Mouse (Mus musculus) spleen, embryonic (tissue): ENCODE data around the gene Ikzf4.

Experiments used
- CTCF ChIA-PET: fragments of 350-600 bp; sonication (Branson Sonifier 250); formaldehyde crosslinking; loops from one replicate; lab custom pipeline; 2022; lab: Charles Lee

The Ikzf4 gene

DNA sequence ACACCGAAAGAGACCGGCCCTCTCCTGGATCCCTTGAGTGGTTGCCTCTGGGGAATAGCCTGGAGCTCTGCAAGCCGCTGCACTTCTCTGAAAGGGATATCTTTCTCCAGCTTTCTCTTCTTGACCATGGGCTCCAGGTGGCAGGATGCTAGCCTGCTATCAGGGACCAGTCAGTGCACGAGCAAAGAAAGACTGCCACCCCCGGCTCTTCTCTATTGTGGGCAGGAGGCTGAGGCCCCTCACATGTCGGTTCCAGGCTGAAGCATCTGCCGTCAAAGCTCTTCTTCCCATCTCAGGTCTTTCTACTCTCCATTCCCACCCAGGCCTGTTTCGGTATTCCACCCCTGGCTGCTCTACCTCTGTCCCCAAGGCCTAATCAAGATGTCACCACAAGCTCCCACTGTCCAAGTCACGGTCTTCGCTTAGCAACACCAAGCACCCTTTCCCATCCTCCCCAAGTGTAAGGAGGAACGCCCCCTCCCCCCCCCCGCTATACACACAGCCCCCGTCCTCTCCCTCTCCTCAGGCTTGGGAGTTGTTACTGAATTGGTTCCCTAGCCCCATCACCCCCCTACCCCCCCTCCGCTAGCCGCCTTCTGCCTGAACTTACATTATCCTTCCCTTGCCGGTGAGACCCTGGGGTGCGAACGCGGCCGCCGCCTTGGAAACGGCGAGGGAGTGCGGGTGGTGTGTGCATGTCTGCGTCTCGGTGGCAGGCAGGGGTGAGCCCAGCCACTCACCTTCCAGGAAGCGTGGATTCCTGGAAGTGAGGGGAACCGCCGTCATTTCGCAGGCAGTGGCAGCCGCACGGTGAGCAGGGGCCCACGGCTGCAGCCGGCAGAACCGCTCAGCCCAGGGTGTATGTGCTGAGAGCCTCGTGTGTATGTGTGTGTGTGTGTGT, at the start of gene Ikzf4:
Gene Ikzf4 (minus strand): TSS at position 881 of the 901 bp plus-strand sequence.
- CTCF ChIA-PET, result interaction anchor here (0.7 kb wide), 1 partner anchor 33 kb away, joined by 3 read pairs; no protein-coding TSS in a partner anchor

DNA sequence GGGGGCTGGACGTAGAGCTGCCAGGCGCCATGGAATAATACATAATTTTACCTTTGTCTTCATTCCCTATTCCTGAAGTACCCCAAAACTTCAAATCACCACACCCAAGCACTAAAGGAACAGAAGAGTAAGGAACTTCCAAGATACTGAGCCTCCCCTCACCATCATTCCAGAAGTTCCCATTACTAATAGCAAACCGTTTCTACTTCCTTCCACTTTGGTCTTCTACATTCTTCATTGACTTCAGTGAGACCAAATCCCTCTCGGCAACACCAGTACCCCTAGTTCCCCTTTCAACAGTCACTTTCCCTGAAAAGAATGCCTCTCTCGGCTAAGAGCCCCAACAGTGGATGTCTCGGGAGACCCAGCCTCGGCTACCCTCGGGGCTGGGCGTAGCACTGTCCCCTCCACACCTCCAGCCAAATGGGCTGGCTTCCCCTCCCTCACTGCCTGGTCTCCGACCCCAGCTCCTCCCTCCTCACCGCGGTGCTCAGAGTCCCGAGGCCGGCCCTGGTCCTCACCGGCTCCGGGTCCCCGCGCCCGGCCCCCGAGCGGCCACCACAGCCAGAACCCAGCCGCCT, 49.7 kb upstream of the Ikzf4 start:
- CTCF ChIA-PET, result interaction anchor here (0.7 kb wide), 1 partner anchor 48 kb away, joined by 3 read pairs; no protein-coding TSS in a partner anchor

DNA sequence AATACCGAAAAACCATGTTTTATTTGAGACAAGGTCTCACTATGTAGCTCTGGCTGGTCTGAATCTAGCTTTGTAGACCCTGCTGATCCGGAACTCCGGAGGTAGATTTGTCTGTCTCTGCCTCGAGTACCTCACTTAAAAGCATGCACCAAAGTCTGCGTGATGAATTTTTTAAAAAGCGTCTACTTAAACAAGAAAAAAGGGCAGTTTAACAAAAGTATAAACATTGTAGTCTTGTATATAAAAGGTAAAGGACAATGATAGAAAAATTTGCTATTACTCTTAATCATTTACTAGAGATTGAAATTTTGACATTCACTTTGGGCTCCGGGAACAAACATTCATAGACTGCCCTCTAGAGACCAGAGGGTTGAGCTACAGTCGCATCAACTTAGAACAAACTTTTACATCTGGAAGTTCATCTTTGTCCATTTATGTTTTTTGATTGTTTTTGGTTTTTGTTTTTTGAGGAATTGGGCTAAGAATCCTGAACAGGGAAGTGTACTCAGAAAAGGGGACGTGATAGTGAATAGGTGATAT, 28.7 kb upstream of the Ikzf4 start:
- CTCF ChIA-PET, result no interaction called here

DNA sequence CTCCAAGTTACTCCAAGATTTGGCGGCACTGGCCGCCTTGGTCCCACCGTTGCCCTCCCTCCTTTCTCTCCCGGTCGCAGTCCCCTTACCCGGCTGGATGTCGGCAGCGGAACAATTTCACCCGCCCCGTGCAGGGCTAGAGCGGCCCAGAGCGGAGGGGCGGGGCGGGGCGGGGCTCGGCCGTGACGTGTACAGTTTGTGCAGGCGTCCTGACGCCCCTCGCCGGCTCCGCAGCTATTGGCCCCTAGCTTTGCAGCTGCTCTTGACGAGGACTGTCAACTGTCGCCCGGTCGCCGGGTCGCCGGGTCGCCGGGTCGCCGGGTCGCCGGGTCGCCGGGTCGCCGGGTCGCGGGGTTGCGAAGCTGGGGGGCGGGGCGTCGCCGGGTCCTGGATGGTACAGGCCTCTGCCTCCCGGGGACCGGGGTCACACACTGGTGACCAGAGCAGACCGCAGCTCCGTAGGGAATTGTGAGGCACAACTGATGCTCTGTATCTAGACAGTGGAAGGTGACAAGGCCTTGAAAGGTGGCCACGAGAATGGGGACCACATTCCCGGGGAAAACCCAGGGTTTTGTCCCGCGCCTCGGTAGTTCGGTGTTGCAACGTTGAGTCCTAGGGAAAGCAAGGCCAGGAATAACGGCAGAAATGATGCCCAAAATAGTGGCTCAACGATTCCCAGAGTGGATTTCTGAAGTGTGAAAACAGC, 28.1 kb upstream of the Ikzf4 start, which contains the start of gene Suox:
Gene Suox (minus strand): TSS at position 311 of the 706 bp plus-strand sequence.
- CTCF ChIA-PET, result no interaction called here

DNA sequence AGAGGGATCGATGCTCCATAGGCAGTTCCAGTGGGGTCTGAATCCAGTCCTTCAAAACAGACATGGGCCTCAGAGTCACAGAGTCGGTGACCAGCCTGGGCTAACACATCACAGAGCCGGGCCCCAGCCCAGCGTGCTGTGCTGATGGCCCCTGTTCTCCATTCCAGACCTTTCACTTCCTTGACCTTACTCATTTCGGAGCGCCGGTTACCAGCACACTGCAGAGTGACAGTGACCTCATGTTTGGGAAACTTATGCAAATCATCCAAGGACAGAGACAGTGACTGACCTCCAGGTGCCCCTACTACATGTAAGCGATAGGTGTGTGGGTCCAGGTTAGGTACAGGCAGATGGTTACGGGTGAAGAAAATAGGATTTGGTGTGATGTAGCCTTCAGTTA, 25.4 kb upstream of the Ikzf4 start:
- CTCF ChIA-PET, result no interaction called here

DNA sequence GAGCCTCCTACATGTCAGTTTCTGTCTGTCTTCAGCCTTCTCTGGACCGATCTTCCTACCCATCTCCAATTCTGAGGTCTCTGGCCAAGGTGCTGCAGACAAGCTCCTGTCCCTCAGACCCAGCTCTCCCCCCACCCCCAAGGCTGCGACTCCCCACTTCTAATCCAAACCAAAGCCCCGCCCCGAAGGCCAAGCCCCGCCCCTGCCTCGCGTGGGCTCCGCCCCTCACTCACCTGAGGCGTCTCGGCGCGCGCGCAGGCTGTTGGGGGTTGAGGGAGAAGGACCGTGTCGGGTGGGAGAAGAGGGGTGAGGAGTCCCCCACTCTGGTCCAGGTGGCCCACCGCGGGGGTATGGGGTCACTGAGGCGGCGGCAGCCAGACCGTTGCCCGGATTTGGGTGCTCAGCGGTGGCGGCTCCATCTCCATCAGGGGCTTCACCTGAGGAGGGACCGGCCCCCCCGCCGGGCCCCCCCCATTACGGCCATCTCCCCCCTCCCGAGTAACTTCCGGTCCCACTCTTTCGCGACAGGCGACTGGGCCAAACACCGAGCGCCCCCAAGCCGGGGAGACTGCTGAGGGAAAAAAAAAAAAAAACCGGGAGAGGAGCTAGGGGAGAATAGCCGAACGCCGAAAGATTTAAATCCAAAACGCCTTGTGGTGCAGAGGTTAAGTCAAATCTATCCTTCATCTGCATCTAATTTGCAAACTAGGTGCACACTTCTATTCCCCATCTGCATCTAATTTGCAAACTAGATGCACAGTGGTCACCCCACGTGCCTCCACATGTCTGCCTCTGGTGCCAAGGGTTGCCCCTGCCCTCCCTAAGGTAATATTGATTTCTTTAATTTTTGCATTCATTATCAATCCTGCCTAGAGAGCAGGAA, 23.2 kb upstream of the Ikzf4 start:
- CTCF ChIA-PET, result interaction anchor here (0.6 kb wide), 1 partner anchor 157 kb away, joined by 5 read pairs; no protein-coding TSS in a partner anchor

DNA sequence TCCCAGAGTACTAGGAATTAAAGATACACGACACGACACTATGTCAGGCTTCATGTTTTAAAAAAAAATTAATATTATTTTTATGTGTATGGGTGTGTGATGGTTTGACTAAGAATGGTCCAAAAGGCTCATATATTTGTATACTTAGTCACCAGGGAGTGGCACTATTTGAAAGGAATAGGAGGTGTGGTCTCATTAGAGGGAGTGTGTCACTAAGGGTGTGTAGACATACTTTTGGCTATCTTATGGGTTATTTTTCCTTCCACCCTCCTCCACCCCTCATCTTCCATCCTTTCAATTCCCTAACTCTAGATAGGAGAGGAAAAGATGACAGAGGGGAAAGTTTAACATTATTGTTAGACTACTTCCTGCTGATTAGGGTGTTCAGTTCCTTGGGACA, 20.0 kb upstream of the Ikzf4 start:
- CTCF ChIA-PET, result no interaction called here

DNA sequence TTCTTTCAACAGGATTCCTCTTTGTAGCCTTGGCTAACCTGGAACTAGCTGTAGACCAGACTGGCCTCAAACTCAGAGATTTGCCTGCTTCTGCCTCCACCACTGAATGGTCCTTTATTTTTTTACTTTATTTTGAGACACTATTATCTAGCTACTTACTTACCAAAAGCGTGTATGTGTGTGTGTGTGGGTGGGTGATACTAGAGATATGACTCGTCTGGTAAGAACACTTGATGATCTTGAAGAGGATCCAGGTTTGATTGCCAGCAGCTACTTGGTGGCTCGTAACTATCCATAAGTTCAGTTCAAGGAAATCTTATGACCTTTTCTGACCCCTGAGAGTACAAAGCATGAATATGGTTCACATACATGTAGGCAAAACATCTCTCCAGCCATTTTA, 19.5 kb upstream of the Ikzf4 start:
- CTCF ChIA-PET, result interaction anchor here (0.7 kb wide), 1 partner anchor 1329 kb away, joined by 3 read pairs; no protein-coding TSS in a partner anchor

DNA sequence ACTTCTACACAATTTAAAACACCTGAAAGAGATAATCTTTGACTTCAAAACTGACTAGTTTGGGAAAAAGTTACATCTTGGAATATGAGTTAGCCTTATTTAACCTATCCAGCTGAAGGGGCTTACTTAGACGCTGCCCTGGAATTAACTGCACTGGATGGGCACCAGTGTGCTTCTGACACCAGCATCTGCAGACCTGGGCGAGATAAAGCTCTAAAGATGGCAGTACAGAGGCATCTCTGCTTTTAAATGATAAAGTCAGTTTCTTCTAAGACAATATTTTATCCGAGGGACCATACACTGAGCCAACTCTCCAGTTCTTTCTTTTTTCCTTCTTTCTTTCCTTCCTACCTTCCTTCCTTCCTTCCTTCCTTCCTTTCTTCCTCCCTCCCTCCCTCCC, 19.0 kb upstream of the Ikzf4 start:
- CTCF ChIA-PET, result interaction anchor here (0.7 kb wide), 1 partner anchor 1329 kb away, joined by 3 read pairs; no protein-coding TSS in a partner anchor

DNA sequence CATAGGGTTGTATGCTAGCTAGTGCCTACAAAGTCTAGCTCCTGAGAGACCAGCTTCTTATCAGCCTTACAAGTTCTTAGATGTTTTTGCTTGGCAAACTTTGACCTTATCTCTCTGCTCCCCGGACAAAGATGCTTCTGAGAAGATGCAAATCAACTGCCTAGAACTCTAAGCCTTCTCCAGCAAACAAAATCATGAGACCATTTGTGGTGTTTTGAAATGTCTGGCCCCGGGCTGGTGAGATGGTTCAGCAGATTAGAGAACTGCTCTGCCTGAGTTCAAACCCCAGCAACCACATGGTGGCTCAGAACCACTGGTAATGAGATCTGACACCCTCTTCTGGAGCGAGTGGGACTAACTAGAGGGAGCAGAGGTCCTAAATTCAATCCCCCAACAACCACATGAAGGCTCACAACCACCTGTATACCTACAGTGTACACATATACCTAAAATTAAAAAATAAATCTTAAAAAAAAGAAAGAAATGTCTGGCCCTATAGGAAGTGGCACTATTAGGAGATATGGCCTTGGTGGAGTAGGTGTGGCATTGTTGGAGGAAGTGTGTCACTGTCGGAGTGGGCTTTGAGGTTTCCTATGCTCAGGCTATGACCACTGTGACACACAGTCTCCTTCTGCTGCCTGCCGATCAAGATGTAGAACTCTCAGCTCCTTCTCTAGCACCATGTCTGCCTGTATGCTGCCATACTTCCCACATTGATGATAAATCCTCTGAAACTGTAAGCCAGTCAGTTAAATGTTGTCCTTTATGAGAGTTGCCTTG, 17.8 kb upstream of the Ikzf4 start:
- CTCF ChIA-PET, result interaction anchor here (0.5 to 1.0 kb wide), 2 partner anchors 16 to 117 kb away, joined by 3 to 6 read pairs; partner anchors contain the start of gene Zc3h10

DNA sequence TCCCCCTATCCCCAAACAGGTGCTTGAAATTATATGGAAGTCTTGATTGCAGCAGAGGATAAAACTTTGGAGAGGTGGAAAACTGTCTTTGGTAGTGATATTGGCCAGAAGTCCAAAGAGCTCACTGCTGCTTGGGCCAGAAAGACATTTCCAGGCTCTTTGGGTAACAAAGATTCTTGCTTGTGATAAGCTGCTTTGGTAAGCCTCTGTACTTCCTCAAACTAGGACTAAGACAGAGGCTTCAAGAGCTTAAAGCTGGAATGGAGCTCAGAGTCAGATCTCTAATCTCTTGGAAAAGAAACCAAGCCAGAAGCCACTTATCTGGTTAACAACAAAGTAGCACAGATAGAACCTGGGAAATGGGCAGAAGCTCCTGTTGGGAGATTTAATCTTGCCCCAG, 16.7 kb upstream of the Ikzf4 start:
- CTCF ChIA-PET, result interaction anchor here (1.0 kb wide), 1 partner anchor 17 kb away, joined by 3 read pairs; no protein-coding TSS in a partner anchor

DNA sequence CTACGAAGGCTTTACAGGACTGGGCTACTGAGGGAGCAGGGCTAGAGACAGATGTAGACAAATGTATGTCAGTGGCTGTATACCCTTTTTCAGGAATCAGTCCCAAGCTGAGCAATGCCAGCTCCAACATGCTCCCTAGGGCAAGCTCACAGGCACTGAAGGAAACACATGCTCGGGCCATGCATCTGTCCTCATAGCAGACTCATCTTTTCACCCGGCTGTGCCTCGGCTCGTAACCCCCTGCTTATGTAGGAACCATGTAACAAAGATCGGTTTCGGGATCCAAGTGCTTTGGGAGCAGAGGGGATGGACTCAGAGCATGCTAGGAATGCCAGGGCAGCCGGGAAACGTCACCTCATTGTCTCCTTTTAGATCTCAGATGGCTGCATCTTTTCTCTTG, 13.7 kb upstream of the Ikzf4 start:
- CTCF ChIA-PET, result interaction anchor here (0.6 kb wide), 1 partner anchor 1639 kb away, joined by 3 read pairs; no protein-coding TSS in a partner anchor

DNA sequence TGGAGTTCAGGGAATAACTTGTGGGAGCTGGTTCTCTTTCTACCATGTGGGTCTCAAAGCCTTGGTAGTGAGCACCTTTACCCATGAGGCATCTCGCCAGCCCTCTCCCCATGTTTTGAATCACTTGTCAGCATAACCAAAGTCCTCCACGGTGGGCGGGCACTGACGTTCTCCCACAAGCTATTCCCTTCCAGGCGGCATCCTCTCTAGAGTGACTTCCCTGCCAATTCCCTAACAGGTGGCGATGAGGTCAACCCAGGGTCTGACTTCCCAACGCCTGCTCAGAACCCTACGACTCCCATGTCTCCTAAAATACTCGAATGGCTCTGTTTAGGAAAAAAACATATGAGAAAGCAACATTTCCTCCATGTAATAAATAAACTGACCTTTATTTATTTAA, 12.1 kb upstream of the Ikzf4 start:
- CTCF ChIA-PET, result no interaction called here

DNA sequence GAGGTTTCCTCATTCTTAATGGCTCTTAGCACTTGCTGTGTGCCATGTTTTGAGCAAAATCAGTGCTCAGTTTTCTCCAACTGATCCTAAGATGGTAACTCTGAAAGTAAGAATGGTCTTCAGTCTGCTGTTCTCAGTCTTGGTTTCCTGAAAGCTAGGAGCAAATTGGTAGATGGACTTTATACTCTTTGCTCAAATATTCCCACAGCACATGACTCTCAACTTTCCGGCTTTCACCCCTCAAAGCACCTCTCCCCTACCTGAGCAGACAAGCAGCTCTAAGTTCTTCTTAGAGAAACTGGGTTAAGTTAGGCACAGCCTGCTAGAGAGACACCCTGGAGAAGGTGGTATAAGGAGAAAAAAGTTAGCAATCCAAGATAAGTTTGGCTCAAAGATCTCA, 10.9 kb upstream of the Ikzf4 start:
- CTCF ChIA-PET, result interaction anchor here (0.6 to 0.8 kb wide), 2 partner anchors 125 to 1146 kb away, joined by 3 to 6 read pairs; no protein-coding TSS in a partner anchor

DNA sequence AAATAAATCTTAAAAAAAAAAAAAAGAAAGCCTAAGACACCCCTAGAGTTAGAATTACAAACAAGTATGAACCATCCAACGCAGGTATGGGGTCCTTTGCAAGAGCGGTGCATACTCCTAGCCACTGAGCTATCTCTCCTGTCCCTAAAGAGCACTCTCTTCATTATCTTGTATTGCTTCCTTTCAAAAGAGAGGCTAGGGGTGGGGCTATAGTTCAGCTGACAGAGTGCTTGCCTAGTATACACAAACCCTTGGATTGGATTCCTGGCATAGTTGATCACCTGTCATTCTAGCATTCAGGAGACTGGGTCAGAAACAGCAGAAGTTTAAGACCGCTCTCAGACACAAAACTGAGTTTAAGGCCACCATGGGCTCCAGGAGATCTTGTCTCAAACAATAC, 9.5 kb upstream of the Ikzf4 start:
- CTCF ChIA-PET, result no interaction called here

DNA sequence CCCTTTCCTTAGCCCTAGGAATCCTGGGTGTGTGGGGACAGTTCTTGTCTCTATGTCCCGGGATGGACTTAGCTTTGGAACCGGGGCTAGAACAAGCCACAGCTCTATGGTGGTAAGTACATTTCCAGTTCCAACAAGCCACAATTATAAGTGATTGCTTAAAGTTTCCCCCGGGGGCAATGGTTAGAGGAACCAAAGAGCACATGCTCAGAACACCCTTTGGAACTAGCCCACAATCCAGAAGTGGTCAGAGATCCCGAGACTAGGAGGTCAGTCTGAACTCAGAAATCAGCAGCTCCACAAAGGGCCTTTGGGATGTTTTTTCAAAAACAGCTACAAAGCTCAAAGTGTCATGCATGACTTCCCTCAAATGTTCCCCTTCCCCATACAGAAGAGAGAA, 8.1 kb upstream of the Ikzf4 start:
- CTCF ChIA-PET, result no interaction called here

DNA sequence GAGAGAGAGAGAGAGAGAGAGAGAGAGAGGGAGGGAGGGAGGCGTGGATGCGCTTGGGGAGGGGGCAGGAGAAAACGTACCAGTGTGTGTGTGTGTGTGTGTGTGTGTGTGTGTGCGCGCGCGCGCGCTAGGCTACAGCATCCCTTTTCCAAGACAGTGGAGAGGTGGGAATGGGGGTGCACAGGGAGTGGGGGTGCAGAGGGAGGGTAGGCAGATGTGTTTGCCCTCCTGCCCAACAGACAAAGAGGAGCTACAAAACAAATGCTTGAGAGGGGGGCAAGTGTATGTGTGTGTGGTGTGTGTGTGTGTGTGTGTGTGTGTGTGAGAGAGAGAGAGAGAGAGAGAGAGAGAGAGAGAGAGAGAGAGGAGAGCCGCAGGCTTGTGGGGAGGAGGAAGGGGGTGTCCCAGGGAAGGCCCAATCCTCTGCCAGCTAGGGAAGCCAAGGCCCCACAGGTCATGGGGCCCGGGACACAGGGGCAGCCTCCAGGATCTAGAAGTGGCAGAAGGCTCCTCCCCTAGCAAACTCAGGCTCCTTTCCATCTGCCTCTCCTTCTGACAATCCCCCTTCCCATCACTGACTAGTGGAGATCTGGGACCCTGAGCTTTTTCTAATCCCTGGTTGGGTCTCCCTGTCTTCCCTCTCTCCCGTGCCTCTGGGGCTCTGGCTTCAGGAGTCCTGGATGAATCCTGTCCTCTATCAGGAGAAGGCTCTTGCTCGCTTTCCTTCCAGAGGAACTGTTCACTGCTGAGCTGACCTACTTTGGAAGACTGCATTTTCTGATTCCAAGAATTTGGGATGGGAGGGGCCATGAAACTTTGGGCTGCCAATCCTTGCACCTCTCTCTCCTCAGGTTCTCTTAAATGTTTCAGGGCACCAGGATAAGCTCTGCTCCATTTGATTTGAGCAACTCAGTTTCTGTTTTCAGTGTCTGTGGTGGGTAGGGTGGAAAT, 623 bp upstream of the Ikzf4 start:
- CTCF ChIA-PET, result interaction anchor here (0.5 to 0.6 kb wide), 2 partner anchors 20 to 49 kb away, joined by 3 to 4 read pairs; partner anchors contain the start of genes Rab5b and Rps26

DNA sequence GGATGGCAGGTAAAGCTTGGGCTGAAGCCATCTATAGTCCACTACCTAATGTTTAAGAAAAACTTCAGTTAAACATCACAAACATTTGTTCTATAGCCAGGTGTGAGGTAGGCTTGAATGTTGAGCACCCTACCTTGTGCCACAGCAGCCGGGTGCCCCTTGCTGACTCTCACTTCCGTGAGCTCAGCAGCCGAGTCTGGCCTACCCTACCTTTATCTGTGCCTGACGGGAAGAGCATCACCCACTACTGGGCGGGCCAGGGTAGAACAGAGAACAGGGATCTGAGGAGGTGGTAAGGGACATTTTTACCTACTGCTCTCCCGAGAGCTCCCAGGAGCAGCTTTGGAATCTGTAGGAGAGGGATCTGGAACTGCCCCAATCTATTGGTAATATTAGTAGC, 3.0 kb downstream of the Ikzf4 start:
- CTCF ChIA-PET, result interaction anchor here (0.6 kb wide), 1 partner anchor 686 kb away, joined by 3 read pairs; no protein-coding TSS in a partner anchor
